ENCODE assay signal across 16 mouse cellular contexts in the genomic region with DNA sequence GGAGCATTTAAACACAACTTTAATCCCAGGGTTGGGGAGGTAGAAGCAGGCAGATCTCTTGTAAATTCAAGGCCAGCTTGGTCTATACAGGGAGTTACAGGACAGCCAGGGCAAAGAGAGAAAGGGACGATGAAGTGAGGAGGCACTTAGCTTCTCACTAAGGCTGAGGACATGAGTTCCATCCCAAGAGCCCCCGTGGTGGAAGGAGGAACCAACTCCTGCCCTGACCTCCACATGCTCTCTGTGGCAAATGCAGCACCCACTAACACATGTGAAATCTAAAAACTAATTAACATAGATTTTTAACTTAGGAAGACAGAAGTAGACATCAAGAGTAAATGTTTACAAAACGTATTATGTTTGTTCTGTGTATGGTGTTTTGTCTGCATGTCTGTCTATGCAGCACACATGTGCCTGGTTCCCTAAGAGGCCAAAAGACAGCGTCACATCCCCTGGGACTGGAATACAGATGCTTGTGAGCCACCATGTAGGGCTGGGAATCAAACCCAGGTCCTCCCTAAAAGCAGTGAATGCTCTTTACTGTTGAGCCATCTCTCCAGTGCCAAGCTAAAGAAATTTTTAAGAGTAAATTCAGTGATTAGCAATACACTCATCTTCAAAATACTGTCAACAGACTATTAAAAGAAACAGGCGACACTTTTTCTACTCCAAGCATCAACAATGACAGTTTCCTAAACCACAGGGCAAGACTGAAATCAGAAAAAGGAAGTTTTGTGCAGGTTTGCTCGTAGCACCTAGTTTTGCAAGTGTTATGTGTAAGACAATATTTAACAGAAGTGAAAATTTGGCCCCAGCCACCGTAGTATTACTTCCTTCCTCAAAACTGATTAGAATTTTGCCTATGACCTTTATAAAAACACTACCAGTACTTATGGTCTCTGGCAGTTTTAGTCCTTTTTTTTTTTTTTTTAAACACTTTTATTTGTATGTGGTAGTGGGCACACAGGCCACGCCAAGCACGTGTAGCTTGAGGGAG. TPM values are rescaled to one million over a fixed set of nuclear protein-coding genes. Genes with fewer than 3 reads are reported as not detected.
DNase-seq lines count a peak whose midpoint lies in the region; ATAC-seq and TF ChIP-seq lines count a peak whose summit lies in the region.
"Had no signal": no experiment of that assay in that cellular context is flagged by ENCODE, and none has a peak within 500 bp of the region (broad histone marks: within the 10 kb centered on the region; RNA-seq: fewer than 3 reads in every experiment).

No protein-coding gene starts in this region.

- H3K9ac ChIP-seq in MEL (ENCODE audit: control insufficient read depth, low read depth, low read length, poor library complexity, severe bottlenecking): no peak overlapping the region
- H3K9ac ChIP-seq in liver, embryonic 14.5 days (replicated peaks): 0 out of 2 replicates have a peak overlapping the region, but pooled peaks have one; percentile 5
- H3K9ac ChIP-seq: embryonic facial prominence, embryonic 15.5 days; forebrain, embryonic 13.5 days; limb, embryonic 15.5 days; neural tube, embryonic 15.5 days had no signal

- H3K79me2 ChIP-seq in MEL (ENCODE audit: control insufficient read depth, insufficient read depth, low read length, poor library complexity): peaks cover 20% of the 10 kb centered on the region

- no peak overlapping the region for H3K4me3 ChIP-seq in MEL (ENCODE audit: control insufficient read depth in 1 of 2, insufficient read depth in 1 of 2, low read depth in 2 of 2, low read length in 2 of 2)
- peak overlapping the region in 1 of 2 experiments; percentile 20; a peak in 1 of 4 replicates for H3K4me3 ChIP-seq in liver, embryonic 14.5 days (ENCODE audit: insufficient read depth in 1 of 2, low read depth in 2 of 2, low read length in 2 of 2)
- H3K4me3 ChIP-seq: embryonic facial prominence, embryonic 15.5 days; forebrain, embryonic 13.5 days; hindbrain, embryonic 10.5 days; limb, embryonic 15.5 days; neural tube, embryonic 15.5 days had no signal

- H3K4me1 ChIP-seq in MEL (ENCODE audit: control insufficient read depth in 1 of 2, insufficient read depth in 2 of 2, low read length in 2 of 2): peaks cover 7 to 26% of the 10 kb centered on the region in 2 experiments
- H3K4me1 ChIP-seq in liver, embryonic 14.5 days (replicated peaks; ENCODE audit: control insufficient read depth in 2 of 2, insufficient read depth in 2 of 2, low read length in 1 of 2): peaks cover 20 to 27% of the 10 kb centered on the region in 2 experiments

- WGBS in liver, embryonic 14.5 days (ENCODE audit: insufficient replicate concordance): 61% methylated on average over 9 of the region's 9 CpGs

- peak overlapping the region; percentile 36 for H3K27ac ChIP-seq in MEL (ENCODE audit: control insufficient read depth, low read depth, low read length)
- no peak overlapping the region for H3K27ac ChIP-seq in liver, embryonic 14.5 days
- H3K27ac ChIP-seq: embryonic facial prominence, embryonic 15.5 days; forebrain, embryonic 13.5 days; hindbrain, embryonic 10.5 days; limb, embryonic 15.5 days; neural tube, embryonic 15.5 days had no signal

- peak; percentile 64 for DNase-seq in lung, postnatal 25 days (ENCODE audit: low spot score)
- no peak for DNase-seq in lung, postnatal 4 days
- DNase-seq in MEL (ENCODE audit: low read depth, low spot score): peak; percentile 73
- no peak for DNase-seq in liver, embryonic 14.5 days (ENCODE audit: low read depth in 3 of 3, low spot score in 3 of 3)
- DNase-seq in left cerebral cortex, postnatal 36 days (ENCODE audit: low spot score in 2 of 2): no peak
- DNase-seq in right cerebral cortex, postnatal 36 days (ENCODE audit: low spot score in 2 of 2): no peak
- no peak for DNase-seq in layer of hippocampus, postnatal 25 days (ENCODE audit: extremely low spot score in 1 of 2, low spot score in 1 of 2)
- DNase-seq: cerebellum, adult 2 months; heart, adult 11 months; kidney, postnatal 10 days had no signal

- intact Hi-C loops in left cerebral cortex, postnatal 36 days (cut with DNase I): loop anchor here (5.0 kb wide), 1 partner anchor 81 kb away; no protein-coding TSS in a partner anchor

- peaks cover 11 to 34% of the 10 kb centered on the region in 2 experiments for H3K36me3 ChIP-seq in MEL (ENCODE audit: control insufficient read depth in 1 of 2, insufficient read depth in 2 of 2, low read length in 2 of 2)
- peaks cover 62% of the 10 kb centered on the region for H3K36me3 ChIP-seq in liver, embryonic 14.5 days (replicated peaks; ENCODE audit: control insufficient read depth, insufficient read depth, low read depth)

- no peaks in the 10 kb centered on the region for H3K27me3 ChIP-seq in MEL (ENCODE audit: control insufficient read depth in 1 of 2, insufficient read depth in 2 of 2, low read length in 2 of 2)
- no peaks in the 10 kb centered on the region for H3K27me3 ChIP-seq in liver, embryonic 14.5 days (ENCODE audit: control insufficient read depth, insufficient read depth, low read length)
- H3K27me3 ChIP-seq: embryonic facial prominence, embryonic 15.5 days; forebrain, embryonic 13.5 days; limb, embryonic 15.5 days; neural tube, embryonic 15.5 days had no signal

- no peak for TF ChIP-seq RAD21 in MEL (IDR thresholded peaks at IDR 0.05; ENCODE audit: low read depth, low read length)

- no peak for TF ChIP-seq CTCF in MEL (IDR thresholded peaks at IDR 0.05 in 2 of 3, conservative IDR thresholded peaks at IDR 0.05 in 1 of 3; ENCODE audit: control insufficient read depth in 1 of 3, insufficient read depth in 1 of 3, low read depth in 2 of 3, low read length in 3 of 3, poor library complexity in 1 of 3, severe bottlenecking in 1 of 3)
- no peak for TF ChIP-seq CTCF in liver, embryonic 14.5 days (IDR thresholded peaks at IDR 0.05; ENCODE audit: low read depth)

- peak in 1 of 2 experiments; percentile 51; a peak in 2 of 4 replicates for TF ChIP-seq EP300 in MEL (IDR thresholded peaks at IDR 0.05; ENCODE audit: low read depth in 1 of 2, low read length in 2 of 2)
- TF ChIP-seq EP300 in liver, embryonic 14.5 days (IDR thresholded peaks at IDR 0.05; ENCODE audit: low read depth): no peak

- H3K4me2 ChIP-seq in liver, embryonic 14.5 days (ENCODE audit: low read depth): peak overlapping the region; percentile 29
- H3K4me2 ChIP-seq: embryonic facial prominence, embryonic 15.5 days; forebrain, embryonic 13.5 days; limb, embryonic 15.5 days; neural tube, embryonic 15.5 days had no signal

- ATAC-seq in liver, embryonic 14.5 days (ENCODE audit: insufficient read depth): no peak
- peak; percentile 60 for ATAC-seq in monocyte, adult 5-6 weeks (replicated peaks; ENCODE audit: insufficient number of reproducible peaks, low FRiP score, low TSS enrichment, poor library complexity, severe bottlenecking)
- ATAC-seq: forebrain, embryonic 13.5 days had no signal

- TF ChIP-seq POLR2A in MEL (IDR thresholded peaks at IDR 0.05; ENCODE audit: control insufficient read depth in 1 of 2, insufficient read depth in 1 of 2, low read depth in 1 of 2, low read length in 2 of 2, poor library complexity in 1 of 2): no peak

- no peaks in the 10 kb centered on the region for H3K9me3 ChIP-seq in MEL (replicated peaks; ENCODE audit: insufficient read depth, low read length)
- no peaks in the 10 kb centered on the region for H3K9me3 ChIP-seq in liver, embryonic 14.5 days (ENCODE audit: control insufficient read depth, low read length)
- H3K9me3 ChIP-seq: embryonic facial prominence, embryonic 15.5 days; forebrain, embryonic 13.5 days; hindbrain, embryonic 10.5 days; limb, embryonic 15.5 days; neural tube, embryonic 15.5 days had no signal

TF ChIP-seq in MEL, 35 proteins besides CTCF, POLR2A, EP300 and RAD21:
- no peak for TF ChIP-seq KAT2A (conservative IDR thresholded peaks at IDR 0.05; ENCODE audit: low read depth, low read length)
- peak; percentile 73 for TF ChIP-seq ZNF384 (IDR thresholded peaks at IDR 0.05; ENCODE audit: low read depth, low read length)
- peak; percentile 45; the same call in 1 of the 2 replicates for TF ChIP-seq ETS1 (IDR thresholded peaks at IDR 0.05; ENCODE audit: low read depth, low read length)
TF ChIP-seq in MEL: peak in this region for 2.

RNA-seq across cellular contexts. Expression of a gene that starts 3.8 kb away (rescaled TPM):
- total RNA-seq in MEL (2012; rRNA removed): 24.3 and 25.9 TPM in 2 replicates
- polyA plus RNA-seq in MEL (2012; ENCODE audit: insufficient read depth in 1 of 2, insufficient read length in 2 of 2, low read depth in 1 of 2, low replicate concordance in 2 of 2, missing spikeins in 1 of 2): 10 to 100 TPM in 1 of 2 experiments, not detected in 1; 49.2 TPM
- 26.2 and 30.8 TPM in 2 replicates for polyA plus RNA-seq in liver, embryonic 14.5 days (2012; rRNA removed)
- 47.3 and 52.4 TPM in 2 replicates for polyA plus RNA-seq in liver, embryonic 14.5 days (2014; fragmentation: Nextera tagmentation; extraction: Ambion mirVana)
- total RNA-seq in monocyte, adult 5-6 weeks (2017): 44.1 to 49.8 TPM (median 44.7 TPM) in 3 replicates
- 10 to 100 TPM; 41.9 to 43.5 TPM for total RNA-seq in left cerebral cortex, postnatal 36 days (2021)
- total RNA-seq in layer of hippocampus, postnatal 25 days (2021): 10 to 100 TPM; 45.8 to 49.6 TPM

RNA-seq across cellular contexts. Expression of a gene that starts 35.9 kb away (rescaled TPM):
- 22.5 and 22.7 TPM in 2 replicates for total RNA-seq in MEL (2012; rRNA removed)
- polyA plus RNA-seq in MEL (2012; ENCODE audit: insufficient read depth in 1 of 2, insufficient read length in 2 of 2, low read depth in 1 of 2, low replicate concordance in 2 of 2, missing spikeins in 1 of 2): 100 to 1,000 TPM; 127 to 170 TPM
- 17.7 and 18.9 TPM in 2 replicates for polyA plus RNA-seq in liver, embryonic 14.5 days (2012; rRNA removed)
- polyA plus RNA-seq in liver, embryonic 14.5 days (2014; fragmentation: Nextera tagmentation; extraction: Ambion mirVana): 17.2 and 24.8 TPM in 2 replicates
- total RNA-seq in monocyte, adult 5-6 weeks (2017): 6.6 to 19.8 TPM (median 17.1 TPM) in 3 replicates
- 10 to 100 TPM; 36.9 to 43.3 TPM for total RNA-seq in left cerebral cortex, postnatal 36 days (2021)
- total RNA-seq in layer of hippocampus, postnatal 25 days (2021): 10 to 100 TPM; 40.5 to 48.3 TPM

RNA-seq across cellular contexts. Expression of a gene that starts 37.9 kb away (rescaled TPM):
- 9.1 and 12.8 TPM in 2 replicates for total RNA-seq in MEL (2012; rRNA removed)
- 10 to 100 TPM in 1 of 2 experiments, not detected in 1; 15.7 TPM for polyA plus RNA-seq in MEL (2012; ENCODE audit: insufficient read depth in 1 of 2, insufficient read length in 2 of 2, low read depth in 1 of 2, low replicate concordance in 2 of 2, missing spikeins in 1 of 2)
- polyA plus RNA-seq in liver, embryonic 14.5 days (2012; rRNA removed): 12.4 and 16.9 TPM in 2 replicates
- 21.4 and 24.4 TPM in 2 replicates for polyA plus RNA-seq in liver, embryonic 14.5 days (2014; fragmentation: Nextera tagmentation; extraction: Ambion mirVana)
- 70.9 to 80.1 TPM (median 79.6 TPM) in 3 replicates for total RNA-seq in monocyte, adult 5-6 weeks (2017)
- 10 to 100 TPM; 50.0 to 53.9 TPM for total RNA-seq in left cerebral cortex, postnatal 36 days (2021)
- total RNA-seq in layer of hippocampus, postnatal 25 days (2021): 10 to 100 TPM; 41.4 to 42.1 TPM

Comparison
In these comparisons a context has a peak if more than half of its experiments do, and no peak if none do; other contexts are left out.
1. DNase-seq: peak in lung, postnatal 25 days (single experiment) and MEL (single experiment); none in lung, postnatal 4 days (0 of 2), liver, embryonic 14.5 days (0 of 3), left cerebral cortex, postnatal 36 days (0 of 2), right cerebral cortex, postnatal 36 days (0 of 2) and layer of hippocampus, postnatal 25 days (0 of 2).